Mouse (Mus musculus) mesoderm, embryonic 11.5 days (tissue): ENCODE data around the gene Gatad2a.

Source experiments
- DNase-seq: peaks from one replicate; pipeline ENCODE4 v3.0.0-alpha.2; 2012; ENCODE audit warnings: low read depth, low spot score

Gatad2a gene

DNA sequence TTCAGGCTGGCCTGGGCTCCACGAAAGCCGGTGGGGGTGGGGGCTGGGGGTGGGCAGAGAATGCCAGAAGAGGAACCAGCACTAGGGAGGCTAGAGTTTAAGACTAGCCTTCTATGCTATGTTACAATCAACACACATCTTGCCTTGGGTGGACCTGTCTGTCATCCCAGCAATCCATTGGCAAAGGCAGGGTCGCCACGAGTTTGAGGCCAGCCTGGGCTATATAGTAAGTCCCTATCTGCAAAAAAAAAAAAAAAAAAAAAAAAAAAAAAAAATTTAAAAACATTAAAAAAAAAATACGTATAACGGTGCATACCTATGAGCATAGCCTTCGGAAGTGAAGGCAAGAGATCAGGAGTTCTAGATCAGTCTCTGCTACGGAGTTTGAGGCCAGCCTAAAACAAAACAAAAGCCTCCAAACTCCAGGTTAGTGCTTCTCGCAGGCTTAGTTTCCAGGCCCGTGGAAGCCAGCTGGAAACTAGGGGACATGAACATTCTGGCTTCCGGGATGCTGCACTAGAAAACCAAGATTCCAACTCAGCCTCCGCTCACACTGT is 95.2 kb downstream of the Gatad2a start:
- no peak for DNase-seq

DNA sequence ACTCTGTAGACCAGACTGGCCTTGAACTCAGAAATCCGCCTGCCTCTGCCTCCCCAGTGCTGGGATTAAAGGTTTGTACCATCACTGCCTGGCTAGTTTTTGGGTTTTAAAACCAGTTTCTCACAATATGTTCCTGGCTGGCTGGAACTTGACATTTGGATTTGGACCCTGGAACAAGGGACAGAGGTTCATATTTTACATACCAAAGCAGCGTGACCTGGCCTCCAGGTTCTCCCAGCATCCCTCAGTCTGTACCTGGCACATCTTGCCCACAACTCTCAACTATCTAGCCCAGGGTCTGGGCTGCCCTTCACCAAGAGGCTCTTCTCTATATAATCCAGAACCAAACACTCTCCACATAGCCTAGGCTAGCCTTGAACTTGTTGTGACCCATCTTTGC is 96.3 kb downstream of the Gatad2a start:
- no peak for DNase-seq

DNA sequence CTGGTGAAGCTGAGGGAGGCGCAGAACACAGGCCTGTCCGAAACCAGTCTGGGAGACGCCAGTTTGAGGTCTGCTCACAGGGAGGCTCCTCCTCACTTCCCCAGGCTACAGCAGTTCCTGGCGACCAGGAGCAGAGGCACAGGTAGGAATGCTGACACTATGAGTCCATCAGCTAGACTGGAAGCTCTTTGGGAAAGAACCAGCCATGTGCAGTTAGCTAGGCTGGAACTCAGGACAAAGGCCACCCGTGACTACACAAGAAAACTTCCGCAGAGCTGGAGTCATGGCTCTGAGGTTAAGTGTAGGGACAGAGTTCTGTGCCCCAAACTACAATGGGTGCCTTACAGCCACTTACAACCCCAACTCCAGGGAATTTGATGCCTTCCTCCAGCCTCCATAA is 98.3 kb downstream of the Gatad2a start:
- DNase-seq, result no peak

DNA sequence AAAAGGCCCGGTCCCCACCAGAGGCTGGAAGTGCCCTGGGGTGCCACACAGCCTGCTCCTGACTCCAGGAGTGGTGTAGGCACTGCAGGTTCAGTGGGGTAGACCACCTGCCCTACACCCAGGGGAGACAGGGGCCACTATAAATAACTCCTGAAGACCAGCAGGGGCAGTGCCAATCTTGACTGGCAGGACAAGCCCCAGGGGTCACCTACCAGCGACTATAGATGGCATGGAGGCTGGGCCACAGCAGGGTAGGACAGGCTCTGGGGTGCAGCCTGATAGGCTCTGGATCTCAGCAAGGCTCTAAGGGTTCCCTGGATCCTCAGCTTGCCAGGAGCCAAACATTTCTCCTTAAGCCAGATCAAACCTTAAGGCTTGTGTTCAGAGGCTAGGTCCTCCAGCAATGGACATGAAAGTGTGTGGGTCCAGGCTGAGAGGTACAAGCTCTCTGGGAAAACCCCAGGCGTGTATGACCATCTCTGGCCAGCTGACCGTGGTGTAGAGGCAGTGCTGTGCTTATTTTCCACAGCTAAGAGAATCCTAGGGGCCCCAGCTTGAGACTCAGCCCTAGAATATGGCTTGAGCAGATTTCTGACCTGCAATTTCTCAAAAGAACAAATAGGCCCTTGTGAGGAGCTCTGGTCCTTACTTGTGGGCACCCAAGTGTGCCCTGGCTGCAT is 100.3 kb downstream of the Gatad2a start:
- no peak for DNase-seq

DNA sequence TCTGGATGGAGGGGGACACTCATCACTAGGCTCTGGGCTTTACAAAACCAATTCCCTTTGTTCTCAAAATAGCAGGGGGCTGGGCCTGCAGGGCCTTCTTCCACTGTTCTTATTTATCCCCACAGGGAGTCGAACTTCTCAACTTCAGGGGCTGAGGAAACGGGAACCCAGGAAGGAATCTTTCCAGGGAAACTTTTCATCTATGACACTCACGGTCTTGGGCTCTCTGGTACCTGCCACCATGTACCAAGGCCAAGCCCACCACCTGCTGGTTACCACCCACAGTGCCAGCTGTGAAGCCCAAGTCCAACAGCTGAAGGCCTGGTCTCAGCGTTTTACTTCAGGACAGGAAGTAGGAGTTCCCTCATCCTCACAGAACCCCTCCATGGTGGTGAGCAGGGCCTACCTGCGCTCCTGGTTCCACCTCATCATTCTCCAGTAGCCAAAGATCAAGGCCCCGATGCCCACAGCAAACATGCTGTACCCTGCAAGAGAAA is 101.3 kb downstream of the Gatad2a start:
- DNase-seq, result no peak

DNA sequence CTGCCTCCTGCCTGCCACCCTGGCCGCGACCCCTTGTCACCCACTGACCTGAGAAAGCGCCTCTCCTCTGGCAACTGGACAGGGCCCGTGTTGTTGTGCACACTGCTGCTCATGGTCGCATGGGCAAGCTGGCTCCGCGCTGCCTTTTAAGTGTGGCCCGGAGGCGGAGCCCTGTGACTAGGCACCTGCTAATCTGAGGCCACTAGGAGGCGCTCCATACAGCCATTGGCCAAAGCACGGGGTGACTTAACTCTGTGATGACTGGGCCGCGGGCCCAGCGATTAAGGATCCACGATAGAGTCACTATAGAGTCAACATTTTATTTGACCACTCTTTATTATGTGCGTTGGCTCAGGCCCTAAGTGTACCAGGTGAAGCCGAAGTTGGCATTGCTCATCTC is 102.3 kb downstream of the Gatad2a start:
- peak; percentile 77 for DNase-seq

DNA sequence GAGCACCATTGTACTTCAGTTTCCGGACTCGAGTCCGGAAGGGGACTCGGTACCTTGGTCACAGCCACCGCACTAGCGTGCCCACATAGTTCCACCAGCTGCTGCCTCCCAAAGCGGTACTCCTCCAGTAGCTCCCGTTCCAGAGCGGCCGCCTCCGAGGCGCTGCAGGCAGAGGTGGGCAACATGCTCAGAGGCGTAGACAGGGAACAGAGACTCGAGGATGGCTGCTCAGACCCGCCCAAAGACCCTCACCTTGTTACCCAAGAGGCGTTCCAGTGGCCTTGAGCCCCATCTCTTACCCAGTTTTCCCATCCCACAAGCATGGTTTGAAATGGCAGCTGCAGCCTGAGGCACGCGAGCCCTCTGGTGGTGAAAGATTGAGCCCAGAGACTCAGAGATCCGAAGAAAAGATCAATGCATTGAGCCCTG is 105.4 kb downstream of the Gatad2a start:
- peak; percentile 58 for DNase-seq

DNA sequence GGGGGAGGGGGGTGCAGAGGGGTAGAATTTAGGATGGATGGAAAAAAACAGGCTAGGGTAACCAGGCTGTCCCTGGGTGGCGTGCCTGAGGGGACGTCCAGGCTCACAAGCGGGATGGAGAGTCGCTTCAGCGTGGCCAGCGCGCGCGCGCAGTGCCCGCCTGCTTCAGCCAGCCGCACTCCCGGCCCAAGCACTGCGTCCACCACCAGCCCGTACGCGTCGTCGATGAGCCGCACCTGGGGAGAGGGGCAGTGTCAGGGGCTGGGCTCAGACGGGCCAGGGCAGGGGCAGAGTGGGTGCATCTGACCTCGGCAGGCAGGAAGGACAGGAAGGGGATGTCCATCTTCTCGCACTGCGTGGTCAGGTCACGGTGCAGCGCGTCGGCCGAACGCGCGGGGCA is 107.3 kb downstream of the Gatad2a start:
- DNase-seq, result no peak

DNA sequence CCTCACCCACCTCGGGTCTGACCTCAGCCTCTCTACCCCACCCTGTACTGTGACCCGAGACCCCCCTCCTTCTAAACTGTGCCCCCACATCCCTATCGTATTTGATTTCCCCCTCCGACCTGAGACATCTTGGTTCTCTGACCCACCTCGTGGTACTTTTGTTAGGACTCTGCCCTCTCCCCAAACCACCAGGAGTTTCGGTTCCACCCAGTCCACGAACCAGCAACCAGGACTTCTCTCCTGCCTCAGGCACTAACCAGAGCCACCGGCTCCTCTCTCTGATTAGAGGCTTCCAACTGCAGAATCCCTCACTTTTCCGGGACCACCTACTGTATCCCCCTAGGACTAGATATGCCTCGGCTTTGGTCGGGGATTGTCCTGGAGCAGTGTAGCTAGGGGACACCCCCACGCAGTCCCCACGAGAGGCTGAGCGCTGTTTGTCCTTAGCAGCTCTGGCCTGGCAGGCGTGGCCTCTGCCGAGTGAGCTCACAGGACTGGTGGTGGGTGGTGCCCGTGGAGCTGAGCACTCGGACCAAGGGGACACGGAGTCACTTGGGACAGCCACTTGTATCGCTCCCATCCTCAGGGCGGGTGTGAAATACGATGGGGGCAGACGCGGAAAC is 107.8 kb downstream of the Gatad2a start:
- DNase-seq, result no peak

DNA sequence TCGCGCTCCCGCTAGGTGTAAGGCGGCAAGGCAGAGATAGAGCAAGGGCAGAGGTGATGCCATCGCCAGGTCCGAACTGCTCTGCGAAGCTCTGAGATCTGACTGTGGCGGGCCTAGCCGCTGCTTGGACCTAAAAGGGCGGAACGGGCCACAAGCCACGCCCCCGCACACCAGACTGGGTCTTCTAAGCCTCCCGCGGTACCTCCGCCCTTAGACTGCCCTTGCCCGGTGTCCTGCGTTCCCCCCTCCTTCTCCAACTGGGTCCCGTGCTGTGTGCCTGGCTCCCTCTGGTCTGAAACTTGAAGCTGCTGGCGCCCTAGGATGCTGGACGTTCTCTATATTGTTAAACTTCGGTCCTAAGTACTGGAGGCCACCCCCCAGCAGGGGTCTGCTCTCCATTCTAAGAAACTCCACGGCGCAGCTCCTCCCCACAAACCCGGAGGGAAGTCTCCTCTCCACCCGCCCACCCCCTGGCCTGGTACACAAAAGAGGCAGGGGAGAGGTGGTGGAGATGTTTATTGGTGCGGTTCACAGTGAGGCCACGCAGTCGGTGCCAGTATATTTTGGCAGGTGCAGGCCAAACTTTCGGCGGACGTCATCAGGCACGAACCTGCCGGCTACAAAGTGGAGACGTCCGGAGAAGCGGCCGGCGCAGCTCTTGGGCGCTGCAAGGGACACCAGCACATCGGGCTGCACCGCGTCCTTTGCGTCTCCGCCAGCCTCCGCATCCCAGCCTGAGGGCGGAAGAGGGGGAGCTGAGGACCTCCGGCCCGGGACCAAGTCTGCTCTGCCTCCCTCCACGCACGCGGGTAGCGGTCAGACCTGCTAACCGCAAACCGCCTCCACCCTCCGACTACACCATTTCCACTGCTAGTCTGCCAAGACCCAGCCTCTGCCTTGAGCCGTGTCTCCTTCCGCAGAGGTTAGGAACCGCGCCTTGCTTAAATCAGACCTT is 108.6 kb downstream of the Gatad2a start, which contains the start of gene Cilp2:
TSS of gene Cilp2 (minus strand) at position 399 of the 955 bp plus-strand sequence.
- DNase-seq, result no peak

DNA sequence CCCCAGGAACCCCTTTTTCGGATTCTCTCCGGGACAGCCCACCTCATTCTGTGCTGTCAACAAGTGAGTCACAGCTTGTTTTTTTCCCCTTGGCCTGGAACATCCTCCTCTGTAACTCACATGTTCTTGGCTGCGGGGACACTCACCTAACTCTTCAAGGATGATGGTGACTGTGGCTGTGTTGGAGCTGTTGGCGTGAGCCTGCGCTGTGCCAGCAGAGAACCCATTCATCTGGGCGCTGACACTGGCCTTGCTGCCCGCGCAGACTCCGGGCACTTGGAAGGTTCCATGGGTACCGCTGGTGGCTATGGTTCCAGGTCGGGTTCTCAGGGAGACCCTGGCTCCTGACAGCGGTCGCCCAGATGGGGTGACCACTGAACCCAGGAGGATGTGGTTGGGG is 112.0 kb downstream of the Gatad2a start:
- no peak for DNase-seq

DNA sequence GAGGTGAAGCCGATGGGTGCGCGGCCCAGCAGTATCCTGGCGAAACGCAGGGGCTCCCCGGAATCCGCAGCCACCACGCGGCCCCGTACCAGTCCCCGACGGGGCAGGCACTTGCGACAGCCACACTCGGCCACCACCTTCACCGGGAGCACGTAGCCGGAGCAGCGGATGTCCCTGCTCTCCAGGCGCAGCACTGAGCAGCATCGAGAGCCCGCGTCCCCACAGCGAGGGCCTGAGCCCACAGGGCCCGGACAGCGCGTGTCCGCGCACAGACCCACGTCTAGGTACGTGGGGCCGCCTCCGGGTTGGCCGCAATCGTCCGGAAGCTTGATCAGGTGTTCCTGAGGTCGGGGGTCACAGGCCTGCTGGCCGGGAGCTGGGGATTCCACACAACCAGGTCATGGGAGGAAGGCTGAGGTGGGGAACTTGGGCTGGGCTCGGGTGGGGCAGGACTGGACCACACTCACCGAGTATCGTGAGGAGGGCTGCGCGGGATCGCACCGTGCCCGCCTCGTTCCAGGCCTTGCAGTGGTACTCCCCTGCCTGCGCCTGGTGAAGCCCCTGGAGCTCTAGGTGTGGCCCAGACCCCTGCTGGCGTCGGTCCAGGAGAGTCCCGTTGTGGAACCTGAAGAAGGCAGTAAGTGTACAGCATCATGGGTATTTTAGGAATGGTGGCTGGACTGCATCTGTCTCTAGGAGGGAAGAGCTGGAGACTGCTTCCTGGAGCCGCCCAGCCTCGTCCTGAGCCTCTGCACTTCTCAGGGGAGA is 113.2 kb downstream of the Gatad2a start:
- no peak for DNase-seq

DNA sequence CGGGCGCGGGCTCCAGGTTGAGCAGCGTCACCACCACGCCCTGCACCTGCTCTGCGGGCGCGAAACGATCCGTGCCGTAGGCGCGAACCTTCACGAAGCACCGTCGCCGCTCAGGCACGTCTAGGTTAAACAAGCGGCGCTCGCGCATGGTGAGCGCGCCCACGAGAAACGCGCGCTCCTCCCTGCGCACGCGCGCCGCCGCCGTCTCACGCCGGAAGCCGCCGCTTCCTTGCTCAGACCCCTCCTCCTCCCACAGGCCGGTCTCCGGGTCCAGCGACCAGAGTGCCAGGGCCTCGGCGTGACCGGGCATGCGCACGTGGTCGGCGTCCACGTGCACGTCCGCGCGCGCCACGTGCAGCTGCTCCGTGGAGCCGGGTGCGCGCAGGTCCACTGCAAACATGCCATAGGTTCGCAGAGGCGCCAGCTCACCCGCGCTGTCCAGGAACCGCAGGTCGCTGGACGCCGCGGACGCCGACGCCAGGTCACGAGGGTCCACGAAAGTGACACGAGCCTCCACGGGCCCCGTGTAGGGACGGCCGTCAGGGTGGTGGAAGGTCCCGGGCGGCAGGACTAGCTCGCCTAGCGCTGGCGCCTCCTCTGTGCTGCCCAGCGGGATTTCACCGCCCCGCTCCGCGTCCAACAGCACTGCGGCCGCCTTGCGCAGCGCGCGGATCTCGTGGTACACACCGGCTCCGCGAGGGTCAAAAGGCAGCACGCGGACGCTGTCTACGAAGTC is 114.0 kb downstream of the Gatad2a start:
- peak; percentile 72 for DNase-seq

DNA sequence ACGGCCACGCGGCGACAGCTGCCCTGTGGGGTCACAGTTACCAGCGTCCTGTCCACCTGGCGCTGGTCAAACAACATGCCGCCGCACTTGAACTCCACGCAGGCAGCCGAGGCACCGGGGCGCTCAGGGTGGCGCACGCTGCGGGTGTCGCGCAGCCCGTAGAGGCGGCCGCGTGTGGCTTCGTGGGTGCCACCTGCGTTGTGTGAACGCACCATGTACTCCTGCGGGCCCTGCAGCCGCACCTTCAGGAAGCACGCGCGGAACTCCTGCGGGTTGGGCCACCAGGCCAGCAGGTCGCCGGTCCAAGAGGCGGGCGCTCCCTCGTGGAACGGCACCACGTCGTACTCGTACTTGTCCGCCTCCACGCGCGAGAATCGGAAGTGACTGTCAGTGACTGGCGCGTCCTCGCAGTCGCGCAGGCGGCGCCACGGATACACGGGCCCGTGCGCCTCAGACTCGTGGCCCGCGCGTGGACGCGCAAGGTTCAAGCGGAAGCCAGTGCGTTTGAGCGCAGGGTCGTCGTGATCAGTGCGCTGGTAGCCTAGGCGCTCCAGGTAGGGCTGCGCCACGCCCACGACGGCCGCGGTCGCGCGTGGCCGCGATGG is 114.8 kb downstream of the Gatad2a start:
- no peak for DNase-seq

DNA sequence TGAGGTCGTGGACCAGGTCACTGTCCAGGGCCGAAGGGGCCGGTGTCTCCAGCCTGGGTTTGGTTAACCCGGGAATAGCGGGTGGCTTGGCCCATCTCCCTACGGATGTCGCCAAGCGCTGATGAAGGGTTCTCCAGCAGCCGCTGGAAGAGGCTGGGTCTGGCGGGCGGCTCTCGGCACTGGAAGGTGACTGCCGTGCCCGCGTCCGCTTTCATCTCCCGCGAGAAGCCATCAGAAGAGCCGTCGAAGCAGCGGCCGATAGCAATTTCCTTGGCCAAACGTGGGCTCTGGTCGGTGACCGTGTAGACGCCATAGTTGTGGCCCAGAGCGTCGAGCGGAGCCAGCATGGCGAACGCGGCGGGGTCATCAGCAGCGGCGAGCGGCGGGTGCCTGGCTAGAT is 115.3 kb downstream of the Gatad2a start:
- no peak for DNase-seq

DNA sequence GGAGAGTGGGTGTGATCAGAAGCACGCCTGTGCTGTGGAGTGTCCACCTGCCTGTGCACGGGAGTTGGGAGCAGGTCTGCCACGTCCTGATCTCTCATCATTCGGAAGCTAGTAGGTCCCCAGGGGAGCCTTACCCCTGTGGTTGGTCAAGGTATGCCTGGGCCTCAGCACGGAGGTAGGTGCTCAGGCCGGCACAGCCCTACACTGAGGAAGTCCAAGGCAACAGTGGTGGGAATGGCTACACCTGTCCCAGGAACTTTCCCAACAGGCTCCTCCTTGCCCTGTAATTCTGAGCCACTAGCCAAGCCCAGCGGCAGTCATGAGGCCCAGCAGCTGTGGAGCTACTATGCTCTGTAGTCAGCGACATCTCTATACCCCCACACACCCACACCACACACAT is 116.5 kb downstream of the Gatad2a start:
- no peak for DNase-seq

DNA sequence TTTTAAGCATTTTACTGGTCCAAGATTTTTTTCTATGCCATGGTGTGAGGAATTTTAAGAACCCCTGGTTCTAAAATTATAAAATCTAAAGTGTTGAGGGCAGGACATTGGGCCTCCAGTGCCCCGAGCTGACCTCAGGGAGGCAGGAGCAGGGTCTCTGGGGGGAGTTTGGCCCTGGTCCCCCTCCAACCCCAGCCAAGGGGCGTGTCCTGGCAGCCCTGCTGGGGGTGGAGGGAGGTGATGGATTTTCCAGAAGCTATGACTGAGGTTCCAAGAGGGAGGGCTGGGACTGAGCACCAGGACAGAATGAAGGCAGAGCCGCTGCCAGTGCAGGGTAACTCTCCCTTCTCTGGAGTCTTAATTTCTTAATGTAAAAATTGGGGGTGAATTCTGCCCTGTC is 118.2 kb downstream of the Gatad2a start:
- DNase-seq, result no peak

DNA sequence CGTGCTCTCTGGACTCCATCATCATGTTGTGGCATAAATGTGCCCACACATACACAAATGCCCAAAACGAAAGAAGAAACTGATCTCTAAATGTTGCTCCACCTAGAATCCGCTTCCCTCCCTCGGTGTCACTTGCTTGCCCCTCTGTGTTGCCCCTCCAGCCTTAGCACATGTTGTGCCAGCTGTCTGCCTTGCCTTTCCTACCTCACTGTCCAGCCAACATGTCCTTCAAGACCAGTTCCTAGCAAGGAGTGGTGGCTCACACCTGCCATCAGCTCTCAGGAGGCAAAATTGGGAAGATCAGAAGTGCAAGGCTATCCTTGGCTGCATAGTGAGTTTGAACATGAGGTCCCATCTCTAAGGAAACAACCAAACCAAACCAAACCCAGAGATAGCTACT is 118.8 kb downstream of the Gatad2a start:
- no peak for DNase-seq

DNA sequence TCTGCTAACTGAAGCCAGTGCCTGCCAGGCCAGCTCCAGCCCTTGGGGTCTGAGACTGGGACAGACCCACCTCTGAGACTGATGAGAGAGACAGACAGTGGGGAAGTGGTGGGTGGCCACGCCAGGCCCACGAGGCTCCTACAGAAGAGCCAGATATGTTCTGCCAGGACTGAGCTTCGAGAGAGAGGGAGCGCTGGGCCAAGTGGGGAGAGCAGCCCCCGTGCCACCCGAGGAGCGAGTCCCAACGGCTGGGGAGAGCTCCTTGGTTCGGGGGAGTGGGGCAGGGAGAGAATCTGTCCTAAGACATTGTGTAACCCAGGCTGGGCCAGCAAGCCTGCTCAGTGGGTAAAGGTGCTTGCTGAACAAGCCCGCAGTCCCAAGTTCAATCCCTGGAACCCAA is 119.2 kb downstream of the Gatad2a start:
- no peak for DNase-seq

DNA sequence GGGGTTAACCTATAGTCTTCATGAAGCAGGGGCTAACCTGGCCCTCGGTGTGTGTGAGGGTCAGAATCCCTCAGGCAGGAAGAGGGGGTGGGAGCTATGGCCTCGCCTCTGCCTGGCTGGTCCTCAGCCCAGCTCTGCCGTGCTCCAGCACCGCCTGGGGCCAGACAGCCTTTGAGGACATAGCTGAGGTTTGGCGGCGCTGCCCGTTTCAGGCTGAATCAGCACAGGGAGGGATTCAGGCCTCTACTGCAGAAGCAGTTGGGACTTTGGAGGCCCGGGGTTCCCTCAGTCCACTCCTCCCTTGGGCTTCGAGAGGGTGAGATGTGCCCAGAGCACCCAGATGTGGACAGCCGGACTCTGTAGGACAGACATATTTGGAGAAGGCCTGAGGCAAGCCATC is 120.1 kb downstream of the Gatad2a start:
- no peak for DNase-seq
